Mouse (Mus musculus): Measurements from ENCODE around the gene Vps25. TPM values are rescaled to one million over a fixed set of nuclear protein-coding genes. Genes with fewer than 3 reads are reported as not detected.
A peak's percentile ranks its signal among the peaks of the same experiment; 100 is the strongest.

The Vps25 gene
- total and polyA plus RNA-seq, 2 experiments from 2014 or later = 116 to 125 TPM

- 8% methylated on average over 45 of the region's 45 CpGs for WGBS
- peak; percentile 98 for ATAC-seq (ENCODE audit: insufficient read depth, low read depth)
- DNase-seq (ENCODE audit: low spot score) = peak; percentile 93
- Histone ChIP-seq H3K9ac (replicated peaks; ENCODE audit: low read depth, low read length) (peak within 1 kb of the TSS; percentile 68), H3K27ac (ENCODE audit: low read depth) (peak within 1 kb of the TSS; percentile 61), H3K36me3 (replicated peaks; ENCODE audit: control insufficient read depth, insufficient read depth, low read length) (no peaks in the 10 kb centered on the region), H3K4me2 (ENCODE audit: low read depth, low read length) (peak within 1 kb of the TSS; percentile 68), H3K27me3 (ENCODE audit: control insufficient read depth, insufficient read depth, low read length) (no peaks in the 10 kb centered on the region), H3K4me1 (ENCODE audit: control insufficient read depth, insufficient read depth) (peaks cover 25% of the 10 kb centered on the region), H3K4me3 (ENCODE audit: low read depth, low read length) (peak within 1 kb of the TSS; percentile 74), H3K9me3 (replicated peaks; ENCODE audit: control insufficient read depth, low read length) (no peaks in the 10 kb centered on the region)
- TF ChIP-seq CTCF (IDR thresholded peaks at IDR 0.05; ENCODE audit: low read depth) (no peak; the same call in 1 of the 2 replicates), EP300 (IDR thresholded peaks at IDR 0.05; ENCODE audit: low read depth) (no peak; the same call in 1 of the 2 replicates)
Observed at GRCm38 (mm10) chr11:101278223-101279192, 25.0 kb downstream of the Vps25 start, which contains the start of the genes Cntd1 and Coa3. Gene Cntd1 (plus strand): TSS chr11:101279012. Gene Coa3 (minus strand): TSS chr11:101279114.

- Histone ChIP-seq H3K9me3 (replicated peaks; ENCODE audit: control insufficient read depth, low read length) (no peaks in the 10 kb centered on the region), H3K36me3 (replicated peaks; ENCODE audit: control insufficient read depth, insufficient read depth, low read length) (no peaks in the 10 kb centered on the region), H3K27ac (ENCODE audit: low read depth) (no peak overlapping the region), H3K4me1 (ENCODE audit: control insufficient read depth, insufficient read depth) (peaks cover 25% of the 10 kb centered on the region), H3K4me2 (ENCODE audit: low read depth, low read length) (peak overlapping the region; percentile 68), H3K4me3 (ENCODE audit: low read depth, low read length) (peak overlapping the region; percentile 74), H3K27me3 (ENCODE audit: control insufficient read depth, insufficient read depth, low read length) (no peaks in the 10 kb centered on the region), H3K9ac (replicated peaks; ENCODE audit: low read depth, low read length) (0 out of 2 replicates have a peak overlapping the region, but pooled peaks have one; percentile 68)
- DNase-seq (ENCODE audit: low spot score) = no peak
- ATAC-seq (ENCODE audit: insufficient read depth, low read depth) = no peak; the same call in 1 of the 2 replicates
- TF ChIP-seq CTCF (IDR thresholded peaks at IDR 0.05; ENCODE audit: low read depth) (no peak), EP300 (IDR thresholded peaks at IDR 0.05; ENCODE audit: low read depth) (no peak)
- WGBS = 57% methylated on average over 14 of the region's 14 CpGs
Observed at GRCm38 (mm10) chr11:101279193-101279569, 25.7 kb downstream of the Vps25 start.

GRCm38 (mm10) chr11:101280837-101281236, 27.3 kb downstream of the Vps25 start:
- Histone ChIP-seq H3K4me3 (ENCODE audit: low read depth, low read length) (no peak overlapping the region), H3K9me3 (replicated peaks; ENCODE audit: control insufficient read depth, low read length) (no peaks in the 10 kb centered on the region), H3K27ac (ENCODE audit: low read depth) (no peak overlapping the region), H3K36me3 (replicated peaks; ENCODE audit: control insufficient read depth, insufficient read depth, low read length) (peaks cover 3% of the 10 kb centered on the region; the same call in 1 of the 2 replicates), H3K4me1 (ENCODE audit: control insufficient read depth, insufficient read depth) (peaks cover 25% of the 10 kb centered on the region), H3K9ac (replicated peaks; ENCODE audit: low read depth, low read length) (no peak overlapping the region), H3K27me3 (ENCODE audit: control insufficient read depth, insufficient read depth, low read length) (no peaks in the 10 kb centered on the region), H3K4me2 (ENCODE audit: low read depth, low read length) (no peak overlapping the region)
- DNase-seq (ENCODE audit: low spot score) (no peak), ATAC-seq (ENCODE audit: insufficient read depth, low read depth) (no peak)
- TF ChIP-seq EP300 (IDR thresholded peaks at IDR 0.05; ENCODE audit: low read depth) (no peak), CTCF (IDR thresholded peaks at IDR 0.05; ENCODE audit: low read depth) (no peak)
- 51% methylated on average over 7 of the region's 7 CpGs for WGBS

GRCm38 (mm10) chr11:101282896-101283295, 29.4 kb downstream of the Vps25 start:
- Histone ChIP-seq H3K9ac (replicated peaks; ENCODE audit: low read depth, low read length) (no peak overlapping the region), H3K9me3 (replicated peaks; ENCODE audit: control insufficient read depth, low read length) (no peaks in the 10 kb centered on the region), H3K27ac (ENCODE audit: low read depth) (no peak overlapping the region), H3K27me3 (ENCODE audit: control insufficient read depth, insufficient read depth, low read length) (no peaks in the 10 kb centered on the region), H3K36me3 (replicated peaks; ENCODE audit: control insufficient read depth, insufficient read depth, low read length) (peaks cover 19% of the 10 kb centered on the region), H3K4me2 (ENCODE audit: low read depth, low read length) (no peak overlapping the region), H3K4me1 (ENCODE audit: control insufficient read depth, insufficient read depth) (peaks cover 8% of the 10 kb centered on the region), H3K4me3 (ENCODE audit: low read depth, low read length) (no peak overlapping the region)
- ATAC-seq (ENCODE audit: insufficient read depth, low read depth) (no peak), DNase-seq (ENCODE audit: low spot score) (no peak)
- 42% methylated on average over 5 of the region's 5 CpGs for WGBS
- TF ChIP-seq CTCF (IDR thresholded peaks at IDR 0.05; ENCODE audit: low read depth) = no peak
- no peak for TF ChIP-seq EP300 (IDR thresholded peaks at IDR 0.05; ENCODE audit: low read depth)

GRCm38 (mm10) chr11:101283805-101284204, 30.3 kb downstream of the Vps25 start:
- Histone ChIP-seq H3K4me1 (ENCODE audit: control insufficient read depth, insufficient read depth) (peaks cover 5% of the 10 kb centered on the region; the same call in 1 of the 2 replicates), H3K4me3 (ENCODE audit: low read depth, low read length) (no peak overlapping the region), H3K27me3 (ENCODE audit: control insufficient read depth, insufficient read depth, low read length) (no peaks in the 10 kb centered on the region), H3K36me3 (replicated peaks; ENCODE audit: control insufficient read depth, insufficient read depth, low read length) (peaks cover 28% of the 10 kb centered on the region), H3K27ac (ENCODE audit: low read depth) (no peak overlapping the region), H3K4me2 (ENCODE audit: low read depth, low read length) (no peak overlapping the region), H3K9me3 (replicated peaks; ENCODE audit: control insufficient read depth, low read length) (no peaks in the 10 kb centered on the region), H3K9ac (replicated peaks; ENCODE audit: low read depth, low read length) (no peak overlapping the region)
- ATAC-seq (ENCODE audit: insufficient read depth, low read depth) (no peak), DNase-seq (ENCODE audit: low spot score) (no peak)
- 54% methylated on average over 4 of the region's 4 CpGs for WGBS
- TF ChIP-seq CTCF (IDR thresholded peaks at IDR 0.05; ENCODE audit: low read depth) (no peak), EP300 (IDR thresholded peaks at IDR 0.05; ENCODE audit: low read depth) (no peak)
